Mouse (Mus musculus) heart, postnatal 36 days (tissue): Measurements from ENCODE around the gene Gbp2b. TPM values are rescaled to one million over a fixed set of nuclear protein-coding genes. Genes with fewer than 3 reads are reported as not detected.
"Not testable (repeated sequence)": the region's sequence is repeated elsewhere in the genome, so short reads cannot be mapped to it uniquely, and the experiment has no call there.

Source experiments
- DNase-seq, 2 experiments: peaks; one replicate each; pipeline ENCODE4 v3.0.0; 2021 to 2022
- intact Hi-C: fragments of 180-260 bp; cut with DNase I; formaldehyde crosslinking; loops from one replicate; pipeline ENCODE4 v1.15.1; 2025
- total RNA-seq, 2 experiments: library from RNA; stranded (reverse); gene quantifications; 2 replicates each; pipeline ENCODE4 v1.2.3; 2021

Gene Gbp2b
- under 1 TPM; 0.14 to 0.19 TPM for total RNA-seq

DNA sequence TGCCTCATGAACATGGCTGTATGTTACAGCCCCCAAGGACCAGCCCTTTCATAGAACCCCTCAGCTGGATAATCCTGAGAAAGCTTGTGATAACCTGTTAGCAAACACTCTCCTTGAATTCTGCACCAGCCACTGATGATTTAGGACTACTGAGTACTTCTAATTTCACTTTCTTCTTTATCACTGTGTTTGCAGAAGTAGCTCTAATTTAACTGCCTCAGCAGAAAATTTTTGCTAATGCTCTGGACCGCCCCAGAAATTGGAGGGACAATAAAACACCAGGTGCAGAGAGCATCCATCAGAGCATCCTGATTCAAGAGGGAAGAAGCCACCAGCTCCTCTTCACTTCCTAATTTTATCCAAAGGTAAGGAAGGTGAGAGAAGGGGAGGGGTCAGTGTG is at the start of gene Gbp2b:
Gene Gbp2b, plus strand, starts transcription at position 301 of the 400 bp plus-strand sequence.
- DNase-seq = no peak
- intact Hi-C loops = no loop called here

DNA sequence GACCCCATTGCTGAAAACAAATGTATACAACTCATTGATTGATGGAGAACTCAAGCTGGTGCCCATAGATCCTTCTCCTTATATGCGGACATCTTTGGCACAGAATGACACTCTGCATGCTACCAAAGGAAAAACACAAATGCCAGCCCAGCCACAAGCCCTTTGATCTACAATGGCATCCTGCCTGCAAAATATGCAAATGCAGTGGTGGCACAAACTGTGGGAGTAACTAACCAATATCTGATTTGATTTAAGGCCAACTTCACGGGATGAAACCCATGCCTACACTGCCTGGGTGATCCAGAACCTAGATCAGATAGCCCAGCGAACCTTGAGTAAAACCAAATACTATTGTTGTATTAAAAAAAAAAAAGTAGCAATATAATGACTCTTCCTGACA is 48.0 kb upstream of the Gbp2b start:
- intact Hi-C loops = no loop called here
- no peak for DNase-seq

DNA sequence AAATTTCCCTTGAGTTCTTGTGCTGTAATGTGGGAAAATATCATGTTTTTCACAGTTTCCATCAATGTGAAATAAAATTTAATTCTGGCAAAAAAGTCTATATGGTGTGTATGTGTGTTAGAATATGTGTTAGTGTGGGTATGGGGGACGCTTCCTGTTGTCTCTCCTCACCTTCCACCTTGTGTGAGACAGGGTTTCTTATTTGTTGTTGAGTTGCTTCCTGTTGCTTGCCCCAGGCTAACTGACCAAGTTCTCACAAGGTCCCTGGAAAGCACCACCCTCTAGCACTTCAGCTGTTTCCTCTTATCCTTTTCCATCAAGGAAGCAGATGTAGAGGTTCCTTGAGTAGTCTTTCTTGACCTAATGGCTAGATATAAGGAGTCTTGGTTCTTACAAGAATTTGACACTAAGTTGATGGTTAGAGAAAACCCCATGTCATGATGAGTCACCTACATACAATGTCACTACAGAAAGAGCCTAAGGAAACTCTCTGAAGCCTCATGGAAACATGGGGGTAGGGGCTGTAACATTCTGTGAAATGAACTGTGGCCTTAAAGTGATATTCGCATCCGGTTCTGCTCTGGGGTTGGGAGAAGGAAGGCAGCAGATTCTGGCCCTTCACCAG is 44.5 kb upstream of the Gbp2b start:
- DNase-seq = no peak
- intact Hi-C loops = no loop called here

- intact Hi-C loops = no loop called here
- DNase-seq = no peak
These were observed 40.0 kb upstream of the Gbp2b start for GRCm38 (mm10) chr3:142554601-142555000.

- intact Hi-C loops = no loop called here
These were observed 39.0 kb upstream of the Gbp2b start for GRCm38 (mm10) chr3:142555623-142556022.

DNA sequence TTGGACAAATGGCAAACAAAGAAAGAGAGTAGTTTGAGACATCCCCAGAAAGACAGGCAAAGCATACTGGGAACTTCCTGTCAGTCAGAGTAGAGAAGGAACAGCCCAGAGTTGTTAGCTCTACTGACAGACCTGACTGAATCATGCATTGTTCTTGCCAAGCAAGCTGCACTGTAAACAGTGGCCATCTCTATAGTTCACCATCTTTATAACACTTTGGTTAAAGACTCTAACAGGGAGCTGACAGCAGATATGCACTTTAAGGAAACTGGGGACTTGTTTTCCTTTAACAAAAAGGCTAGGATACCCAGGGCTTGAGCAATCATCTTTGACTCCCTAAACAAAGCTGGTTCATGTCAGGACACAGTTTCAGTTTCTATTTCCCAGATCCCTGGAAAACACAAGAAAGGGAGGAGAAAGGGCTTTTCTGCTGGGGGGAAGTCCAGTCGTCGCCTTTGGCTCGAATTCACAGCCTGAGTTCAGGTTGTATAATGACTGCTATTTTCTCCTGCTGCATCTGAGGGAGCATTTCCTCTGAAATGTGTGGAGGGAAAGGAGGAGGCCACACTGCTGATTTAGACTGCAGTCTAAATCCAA is 34.9 kb upstream of the Gbp2b start, which contains the start of gene Gbp3:
Gene Gbp3, plus strand, starts transcription at position 395 of the 597 bp plus-strand sequence.
- intact Hi-C loops = loop anchor here (1.0 to 10.0 kb wide), 4 partner anchors 29 to 145 kb away; partner anchors contain the start of genes Gbp2, Gbp5, Gbp7 and Kyat3
- peak; percentile 53 to 59 for DNase-seq

More at GRCm38 (mm10) chr3:142555623-142556022, 39.0 kb upstream of the Gbp2b start:
- no peak for DNase-seq

GRCm38 (mm10) chr3:142560296-142560948 is 34.2 kb upstream of the Gbp2b start:
- peak; percentile 88 to 89 for DNase-seq
- intact Hi-C loops = loop anchor here (1.0 to 10.0 kb wide), 4 partner anchors 30 to 144 kb away; partner anchors contain the start of genes Gbp2, Gbp5, Gbp7 and Kyat3

GRCm38 (mm10) chr3:142561045-142561646 is 33.5 kb upstream of the Gbp2b start:
- intact Hi-C loops = loop anchor here (1.0 to 10.0 kb wide), 3 partner anchors 60 to 144 kb away; partner anchors contain the start of genes Gbp2 and Kyat3
- no peak for DNase-seq

DNA sequence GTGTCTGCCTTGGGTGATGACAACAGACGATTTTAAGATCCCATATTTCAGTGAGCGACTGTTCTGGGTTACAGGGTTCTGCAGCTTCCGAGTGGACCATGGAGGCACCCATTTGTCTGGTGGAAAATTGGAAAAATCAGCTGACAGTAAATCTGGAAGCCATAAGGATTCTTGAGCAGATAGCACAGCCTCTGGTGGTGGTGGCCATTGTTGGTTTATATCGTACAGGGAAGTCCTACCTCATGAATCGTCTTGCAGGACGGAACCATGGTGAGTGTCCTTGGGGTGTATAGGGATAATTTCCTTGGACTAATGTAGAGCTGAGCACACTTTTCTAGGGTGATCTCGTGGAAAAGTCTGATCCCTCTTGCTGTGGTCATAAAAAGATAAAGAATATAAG is 33.0 kb upstream of the Gbp2b start:
- no peak for DNase-seq
- intact Hi-C loops = loop anchor here (1.0 to 10.0 kb wide), 3 partner anchors 59 to 143 kb away; partner anchors contain the start of genes Gbp2 and Kyat3

GRCm38 (mm10) chr3:142567490-142567889 is 27.2 kb upstream of the Gbp2b start:
- DNase-seq = not testable (repeated sequence)
- intact Hi-C loops = loop anchor here (10.0 kb wide), 1 partner anchor 137 kb away; the partner anchor contains the start of gene Kyat3

- intact Hi-C loops = no loop called here
These were observed 23.9 kb upstream of the Gbp2b start for GRCm38 (mm10) chr3:142570738-142571137.

DNA sequence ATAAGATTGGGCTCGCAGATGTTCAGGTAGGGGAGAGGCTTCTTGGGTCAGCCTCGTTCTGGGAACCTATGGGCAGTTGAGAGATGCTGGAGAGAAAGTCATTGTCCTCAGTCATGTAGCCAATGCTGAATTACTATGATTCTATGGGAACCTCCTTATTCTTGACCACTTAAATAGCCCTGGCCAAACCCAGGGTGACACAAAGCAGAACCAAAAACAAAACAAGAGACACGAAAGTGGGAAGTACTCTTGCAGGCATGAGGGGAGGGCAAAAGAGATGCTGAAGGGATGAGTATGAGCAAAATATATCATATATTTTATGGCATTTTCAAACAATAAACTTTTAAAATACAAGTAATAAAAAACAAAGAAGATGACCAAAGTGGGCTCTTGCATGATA is 17.5 kb upstream of the Gbp2b start:
- no peak for DNase-seq
- intact Hi-C loops = no loop called here

More at GRCm38 (mm10) chr3:142570738-142571137, 23.9 kb upstream of the Gbp2b start:
- no peak for DNase-seq

DNA sequence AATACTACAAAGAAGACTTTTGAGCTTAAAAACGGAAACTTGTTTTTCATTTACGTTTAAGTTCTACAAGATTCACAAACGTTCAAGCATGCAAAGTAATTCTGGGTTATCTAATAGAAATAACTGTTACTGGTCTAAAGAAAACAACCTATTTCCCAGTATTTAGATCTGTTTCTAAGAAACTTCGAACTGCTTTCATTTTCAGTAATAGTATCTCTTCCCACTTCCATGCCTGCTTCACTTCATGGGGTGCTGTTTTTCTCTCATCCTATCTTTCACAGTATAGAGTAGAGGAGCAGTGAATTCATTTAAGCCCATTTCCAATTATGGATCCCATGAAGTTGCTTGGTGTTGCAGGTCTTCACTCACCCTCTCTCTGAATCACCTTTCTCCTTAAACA is 16.3 kb upstream of the Gbp2b start:
- no peak for DNase-seq
- intact Hi-C loops = no loop called here

DNA sequence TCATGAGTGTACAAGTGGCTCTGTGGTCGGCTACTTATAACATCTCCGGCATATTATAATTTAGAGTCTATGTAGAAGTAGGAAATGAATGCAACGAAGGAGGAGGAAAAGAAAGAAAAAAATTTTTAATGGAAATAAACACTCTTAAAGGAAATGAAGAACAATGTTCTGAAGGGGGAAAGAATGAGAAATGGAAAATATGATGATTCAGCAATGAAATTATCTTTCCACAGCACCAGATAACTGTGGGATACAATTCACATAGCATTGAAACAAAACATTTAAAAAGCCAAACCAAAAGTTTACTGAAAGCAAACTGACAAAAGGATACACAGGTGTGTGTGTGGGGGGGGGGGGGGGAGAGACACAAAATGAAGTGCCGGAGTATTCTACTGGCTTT is 11.6 kb upstream of the Gbp2b start:
- intact Hi-C loops = no loop called here

GRCm38 (mm10) chr3:142587386-142587785 is 7.3 kb upstream of the Gbp2b start:
- intact Hi-C loops = no loop called here
- DNase-seq = no peak

More for the DNA sequence above, 11.6 kb upstream of the Gbp2b start:
- no peak for DNase-seq

- no peak for DNase-seq
- intact Hi-C loops = no loop called here
These were observed 5.8 kb upstream of the Gbp2b start for GRCm38 (mm10) chr3:142588888-142589287.

- intact Hi-C loops = no loop called here
- DNase-seq = no peak
These were observed 4.1 kb upstream of the Gbp2b start for GRCm38 (mm10) chr3:142590431-142591067.

- intact Hi-C loops = no loop called here
- no peak for DNase-seq
These were observed 3.3 kb downstream of the Gbp2b start for GRCm38 (mm10) chr3:142597923-142598322.

GRCm38 (mm10) chr3:142601675-142602074 is 7.0 kb downstream of the Gbp2b start:
- intact Hi-C loops = no loop called here
- DNase-seq = no peak

- DNase-seq = no peak
- intact Hi-C loops = loop anchor here (1.0 kb wide), 1 partner anchor 128 kb away; no protein-coding TSS in a partner anchor
These were observed 24.0 kb downstream of the Gbp2b start for GRCm38 (mm10) chr3:142618658-142619057.
